Mouse (Mus musculus) midbrain, embryonic 10.5 days (tissue): Measurements from ENCODE around the gene Clip2. TPM values are rescaled to one million over a fixed set of nuclear protein-coding genes. Genes with fewer than 3 reads are reported as not detected.

Source experiments
- DNase-seq: peaks from one replicate; pipeline ENCODE4 v3.0.0-alpha.2; 2017; ENCODE audit warnings: low spot score
- H3K27ac ChIP-seq: fragments of 300-500 bp; sonication (generic); replicated peaks from 2 replicates; pipeline ENCODE4 v1.5.1; 2016; ENCODE audit warnings: mild to moderate bottlenecking
- H3K27me3 ChIP-seq: fragments of 300-500 bp; sonication (generic); 2 replicates; pipeline ENCODE4 v1.6.1; 2016; ENCODE audit warnings: low read depth, mild to moderate bottlenecking; ENCODE audit not compliant: poor library complexity, severe bottlenecking
- H3K36me3 ChIP-seq: fragments of 300-500 bp; sonication (generic); 2 replicates; pipeline ENCODE4 v1.6.1; 2016; ENCODE audit warnings: mild to moderate bottlenecking, moderate library complexity
- H3K4me1 ChIP-seq: fragments of 300-500 bp; sonication (generic); 2 replicates; pipeline ENCODE4 v1.6.1; 2016
- H3K4me3 ChIP-seq: fragments of 300-500 bp; sonication (generic); 2 replicates; pipeline ENCODE4 v1.5.1; 2016; ENCODE audit warnings: mild to moderate bottlenecking, moderate library complexity
- H3K9me3 ChIP-seq: fragments of 300-500 bp; sonication (generic); replicated peaks from 2 replicates; pipeline ENCODE4 v1.6.1; 2016; ENCODE audit warnings: mild to moderate bottlenecking
- WGBS: fragments of 180-500 bp; shearing (Covaris S2); methylation state at CpG from one replicate; pipeline ENCODE4 v1.1.7; 2016; 5-methylcytosine and 5-hydroxymethylcytosine counted together
- polyA plus RNA-seq: library from polyadenylated mRNA; unstranded; fragments of >200 nt; fragmentation: Nextera tagmentation; extraction: Ambion mirVana; gene quantifications from 2 replicates; pipeline ENCODE4 v1.2.1, GENCODE M21; 2016

Clip2 gene
- 4.6 and 6.2 TPM in 2 replicates for polyA plus RNA-seq

DNA sequence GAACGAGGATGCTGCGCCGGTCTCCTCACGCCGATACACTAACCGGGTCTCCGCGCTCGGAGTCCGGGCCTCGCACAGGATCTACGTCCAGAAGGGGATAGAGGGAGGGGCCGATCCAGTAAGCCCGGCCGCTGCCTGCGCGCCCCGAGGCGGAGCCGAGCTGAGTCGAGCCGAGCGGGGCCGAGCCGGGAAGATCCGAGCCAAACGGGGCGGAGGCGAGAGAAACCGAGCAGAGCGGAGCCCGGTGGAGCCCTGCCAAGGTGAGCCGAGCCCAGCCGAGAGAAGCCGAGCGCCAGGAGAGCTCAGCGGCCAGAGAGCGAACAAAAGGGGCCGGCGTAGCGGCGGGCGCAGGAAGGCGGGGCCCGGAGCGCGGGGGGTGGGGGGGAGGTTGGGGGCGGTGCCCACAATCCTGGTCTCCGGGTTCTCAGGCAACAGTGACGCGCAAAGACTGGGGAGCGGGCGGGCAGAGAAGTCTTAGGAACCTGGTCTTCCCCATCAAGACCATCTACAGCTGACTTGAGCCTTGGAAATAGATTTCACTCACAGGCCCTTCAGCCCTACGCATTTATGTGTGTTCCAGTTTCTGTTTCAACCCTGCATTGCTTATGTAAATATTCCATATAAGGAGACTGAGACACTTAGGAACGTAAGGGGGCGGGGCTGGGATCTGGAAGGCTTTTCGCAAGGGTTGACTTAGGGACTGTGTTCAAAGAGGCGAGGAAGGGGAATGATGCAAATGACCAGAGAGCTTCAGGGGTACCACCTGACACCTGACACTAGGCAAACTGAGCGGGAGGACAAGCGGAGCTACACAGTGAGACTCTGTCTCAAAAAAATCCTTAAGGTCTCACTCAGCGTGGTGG, at the start of gene Clip2:
Gene Clip2 (minus strand): TSS at position 325 of the 863 bp plus-strand sequence.
- peaks cover 63% of the 10 kb centered on the region for H3K4me1 ChIP-seq
- H3K27me3 ChIP-seq: 0 out of 2 replicates have a peak, but pooled peaks cover 3% of the 10 kb centered on the region
- H3K9me3 ChIP-seq: no peaks in the 10 kb centered on the region
- peak within 1 kb of the TSS; percentile 95 for H3K4me3 ChIP-seq
- H3K27ac ChIP-seq: peak within 1 kb of the TSS; percentile 94
- peak; percentile 93 for DNase-seq
- H3K36me3 ChIP-seq: peaks cover 13% of the 10 kb centered on the region
- WGBS: under 1% methylated on average over 61 of the region's 61 CpGs

- no peak for DNase-seq
- Histone ChIP-seq H3K4me3 (no peak overlapping the region), H3K27me3 (no peaks in the 10 kb centered on the region), H3K4me1 (no peaks in the 10 kb centered on the region), H3K9me3 (no peaks in the 10 kb centered on the region), H3K36me3 (peaks cover 78% of the 10 kb centered on the region), H3K27ac (no peak overlapping the region)
- WGBS: 94% methylated on average over 10 of the region's 10 CpGs
Measured at GRCm38 (mm10) chr5:134597711-134598110, 45.5 kb upstream of the Clip2 start.

DNA sequence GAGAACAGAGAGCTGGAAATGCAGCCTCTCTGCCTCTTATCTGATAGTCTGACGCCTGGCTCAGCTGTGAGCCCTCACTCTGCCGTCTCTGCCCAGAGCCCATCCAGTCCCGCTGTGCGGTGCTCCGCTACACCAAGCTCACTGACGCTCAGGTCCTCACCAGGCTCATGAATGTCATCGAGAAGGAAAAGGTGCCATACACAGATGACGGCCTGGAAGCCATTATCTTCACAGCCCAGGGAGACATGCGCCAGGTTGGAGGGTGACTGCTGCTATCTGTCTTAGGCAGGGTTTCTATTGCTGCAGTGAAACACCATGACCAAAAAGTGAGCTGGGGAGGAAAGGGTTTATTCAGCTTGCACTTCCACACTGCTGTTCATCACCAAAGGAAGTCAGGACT, 40.9 kb upstream of the Clip2 start:
- no peaks in the 10 kb centered on the region for H3K27me3 ChIP-seq
- 91% methylated on average over 9 of the region's 9 CpGs for WGBS
- H3K9me3 ChIP-seq: no peaks in the 10 kb centered on the region
- no peak overlapping the region for H3K27ac ChIP-seq
- no peaks in the 10 kb centered on the region for H3K4me1 ChIP-seq
- no peak for DNase-seq
- peaks cover 99% of the 10 kb centered on the region for H3K36me3 ChIP-seq
- no peak overlapping the region for H3K4me3 ChIP-seq

DNA sequence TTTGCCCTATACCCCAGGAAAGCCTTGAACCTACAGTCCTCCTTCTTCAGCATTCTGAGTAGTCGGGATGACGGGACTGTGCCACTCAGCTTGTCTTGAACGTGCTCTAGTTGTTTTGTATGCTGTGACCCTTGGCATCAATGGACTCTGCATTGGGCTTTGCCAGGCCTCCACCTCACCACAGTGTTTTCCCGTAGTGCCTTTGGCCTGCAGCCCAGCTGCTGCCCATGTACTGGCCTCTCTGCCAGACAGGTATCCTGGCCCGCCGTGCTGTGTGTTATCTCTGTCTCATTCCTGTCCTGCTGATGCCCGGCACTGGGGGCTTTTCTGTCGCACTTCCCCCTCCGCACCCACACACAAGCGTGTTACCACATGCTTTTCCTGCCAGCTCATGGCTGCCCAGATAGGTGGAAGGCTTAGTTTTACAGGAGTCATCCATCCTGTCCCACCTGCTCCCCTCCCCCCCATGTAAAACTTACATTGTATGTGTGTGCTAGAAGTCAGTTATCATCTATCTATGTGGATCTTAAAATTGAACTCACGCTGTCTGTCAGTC, 39.9 kb upstream of the Clip2 start:
- WGBS: 96% methylated on average over 11 of the region's 11 CpGs
- no peak overlapping the region for H3K27ac ChIP-seq
- peaks cover 99% of the 10 kb centered on the region for H3K36me3 ChIP-seq
- no peaks in the 10 kb centered on the region for H3K9me3 ChIP-seq
- H3K27me3 ChIP-seq: no peaks in the 10 kb centered on the region
- DNase-seq: no peak
- no peak overlapping the region for H3K4me3 ChIP-seq
- no peaks in the 10 kb centered on the region for H3K4me1 ChIP-seq

DNA sequence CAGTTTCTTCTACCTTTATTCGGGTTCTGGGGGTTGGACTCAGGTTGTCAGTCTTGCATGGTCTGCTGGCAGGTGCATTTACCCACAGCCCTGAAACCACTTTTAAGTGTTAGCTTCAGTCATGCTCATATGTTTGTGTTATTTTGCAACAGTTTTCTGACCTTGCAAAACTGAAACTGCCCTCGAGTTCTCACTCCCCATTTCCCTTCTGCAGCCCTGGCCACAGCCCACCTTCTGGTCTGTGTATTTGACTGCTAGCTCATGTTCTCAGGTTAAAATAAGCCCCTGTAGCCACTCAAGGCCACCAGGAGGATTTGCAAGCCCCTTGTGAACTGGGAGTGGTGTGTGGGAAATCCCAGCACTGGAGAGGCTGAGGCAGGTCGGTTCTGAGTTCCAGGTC, 37.7 kb upstream of the Clip2 start:
- peaks cover 99% of the 10 kb centered on the region for H3K36me3 ChIP-seq
- WGBS: 85% methylated on average over 3 of the region's 3 CpGs
- no peak for DNase-seq

DNA sequence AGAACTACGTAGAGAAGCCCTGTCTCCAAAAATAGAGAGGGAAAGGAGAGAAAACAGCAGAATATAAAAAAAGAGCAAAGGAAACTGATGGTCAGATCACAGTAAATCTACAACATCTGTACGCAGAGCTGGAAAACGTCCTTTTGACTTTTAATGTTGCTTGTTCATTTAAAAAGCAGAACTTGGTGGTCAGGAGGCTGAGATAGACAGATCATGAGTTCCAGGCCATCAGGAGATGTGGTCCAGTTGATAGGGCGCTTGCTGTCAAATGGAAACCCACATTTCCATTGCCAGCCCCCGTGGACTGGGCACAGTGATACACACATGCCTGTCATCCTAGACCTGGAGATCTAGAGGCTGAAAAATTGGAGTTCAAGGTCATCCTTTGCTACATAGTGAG, 32.6 kb upstream of the Clip2 start:
- H3K4me1 ChIP-seq: peaks cover 16% of the 10 kb centered on the region
- peaks cover 48% of the 10 kb centered on the region for H3K36me3 ChIP-seq
- no peak overlapping the region for H3K4me3 ChIP-seq
- H3K27ac ChIP-seq: no peak overlapping the region
- 93% methylated on average over 5 of the region's 5 CpGs for WGBS
- no peak for DNase-seq
- no peaks in the 10 kb centered on the region for H3K27me3 ChIP-seq
- no peaks in the 10 kb centered on the region for H3K9me3 ChIP-seq

More for the DNA sequence above, 37.7 kb upstream of the Clip2 start:
- Histone ChIP-seq H3K27ac (no peak overlapping the region), H3K9me3 (no peaks in the 10 kb centered on the region), H3K4me3 (no peak overlapping the region), H3K27me3 (no peaks in the 10 kb centered on the region), H3K4me1 (peaks cover 4% of the 10 kb centered on the region; the same call in 1 of the 2 replicates)

GRCm38 (mm10) chr5:134583884-134584213, 31.6 kb upstream of the Clip2 start:
- no peak for DNase-seq
- peak overlapping the region; percentile 89 for H3K4me3 ChIP-seq

DNA sequence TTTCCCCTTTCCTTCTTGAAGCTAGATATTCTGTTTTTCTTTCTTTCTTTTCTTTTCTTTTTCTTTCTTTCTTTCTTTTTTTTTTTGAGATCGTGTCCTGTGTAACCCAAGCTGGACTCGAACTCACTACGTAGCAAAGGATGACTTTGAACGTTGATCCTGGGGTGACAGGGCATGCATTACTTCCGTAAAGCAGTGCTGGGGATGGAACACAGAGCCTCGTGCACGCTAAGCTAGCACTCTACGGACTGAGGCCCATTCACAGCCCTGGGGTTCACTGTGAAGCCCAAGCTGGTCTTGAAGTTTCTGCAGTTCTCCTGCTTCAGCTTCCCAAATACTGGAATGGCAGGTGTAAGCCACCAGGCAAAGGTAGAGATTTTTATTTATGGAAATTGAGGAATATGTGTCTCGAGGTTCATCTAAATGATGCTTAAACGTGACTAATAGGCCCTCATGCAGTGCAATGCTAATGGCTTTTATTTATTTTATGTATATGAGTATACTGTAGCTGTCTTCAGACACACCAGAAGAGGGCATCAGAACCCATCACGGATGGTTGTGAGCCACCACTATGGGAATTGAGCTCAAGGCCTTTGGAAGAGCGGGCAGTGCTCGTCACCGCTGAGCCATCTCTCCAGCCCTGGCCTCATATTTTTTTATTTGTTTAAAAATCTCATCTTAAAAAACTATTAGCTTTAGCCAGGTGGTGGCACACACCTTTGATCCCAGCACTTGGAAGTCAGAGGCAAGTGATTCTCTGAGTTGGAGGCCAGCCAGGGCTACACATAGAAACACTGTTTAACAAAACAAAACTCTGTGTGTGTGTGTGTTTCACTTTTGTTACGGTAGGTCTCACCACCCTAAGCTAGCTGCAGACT, 31.0 kb upstream of the Clip2 start:
- WGBS: 34% methylated on average over 15 of the region's 15 CpGs
- H3K27me3 ChIP-seq: no peaks in the 10 kb centered on the region
- peak overlapping the region; percentile 89 for H3K4me3 ChIP-seq
- peaks cover 16% of the 10 kb centered on the region for H3K4me1 ChIP-seq
- no peak for DNase-seq
- H3K36me3 ChIP-seq: peaks cover 33% of the 10 kb centered on the region
- no peaks in the 10 kb centered on the region for H3K9me3 ChIP-seq
- H3K27ac ChIP-seq: peak overlapping the region; percentile 90

More at GRCm38 (mm10) chr5:134583884-134584213, 31.6 kb upstream of the Clip2 start:
- 84% methylated on average over 3 of the region's 3 CpGs for WGBS
- H3K4me1 ChIP-seq: peaks cover 16% of the 10 kb centered on the region
- no peaks in the 10 kb centered on the region for H3K27me3 ChIP-seq
- peaks cover 39% of the 10 kb centered on the region for H3K36me3 ChIP-seq
- no peak overlapping the region for H3K27ac ChIP-seq
- H3K9me3 ChIP-seq: no peaks in the 10 kb centered on the region

DNA sequence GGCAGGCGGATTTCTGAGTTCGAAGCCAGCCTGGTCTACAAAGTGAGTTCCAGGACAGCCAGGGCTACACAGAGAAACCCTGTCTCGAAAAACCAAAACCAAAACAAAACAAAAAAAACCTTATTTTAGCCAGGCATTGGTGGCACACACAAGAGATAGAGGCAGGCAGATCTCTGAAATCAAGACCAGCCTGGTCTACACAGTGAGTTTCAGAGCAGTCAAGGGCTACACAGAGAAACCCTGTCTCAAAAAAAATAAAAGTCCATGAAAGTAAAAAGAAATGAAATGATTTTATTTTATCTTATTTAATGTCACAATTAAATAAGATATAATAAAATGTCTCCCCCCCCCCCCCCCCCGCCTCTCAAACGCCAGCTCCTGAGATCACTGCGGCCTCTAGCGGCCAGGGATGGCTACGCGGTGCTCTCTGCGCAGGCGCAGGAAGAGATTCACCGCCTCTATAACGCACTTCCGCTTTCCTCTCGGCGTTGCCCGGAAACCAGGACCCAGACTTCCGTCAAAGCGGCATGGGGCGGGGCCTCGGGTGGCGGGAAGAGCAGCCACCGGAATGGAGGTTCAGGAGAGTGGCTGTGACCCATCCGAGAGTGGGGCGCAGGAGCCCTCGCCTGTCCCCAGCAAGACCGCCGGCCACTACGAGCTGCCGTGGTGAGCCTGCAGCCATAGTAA, 30.1 kb upstream of the Clip2 start:
- peak; percentile 96 for DNase-seq

DNA sequence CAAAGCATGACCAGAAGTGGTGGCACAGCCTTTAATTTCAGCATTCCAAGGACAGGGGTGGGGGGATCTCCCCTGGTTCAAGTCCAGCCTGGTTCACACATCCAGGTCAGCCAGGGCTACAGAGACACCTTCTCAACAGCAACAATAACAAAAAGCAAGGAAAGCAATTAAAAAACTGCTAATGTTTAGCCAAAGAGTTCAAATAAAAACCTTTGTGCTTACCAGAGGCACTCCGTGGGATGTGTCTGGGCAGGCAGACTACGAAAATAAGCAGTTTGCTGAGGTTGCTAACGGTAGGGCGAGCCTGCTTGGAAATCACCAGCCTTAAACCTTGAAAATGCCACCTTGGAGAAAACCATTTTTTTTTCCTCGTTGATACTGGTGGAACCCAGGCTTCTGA, 28.9 kb upstream of the Clip2 start, which contains the start of gene Rfc2:
Gene Rfc2 (plus strand): TSS at position 221 of the 400 bp plus-strand sequence.
- Histone ChIP-seq H3K4me1 (peaks cover 16% of the 10 kb centered on the region), H3K27ac (no peak within 1 kb of the TSS), H3K27me3 (no peaks in the 10 kb centered on the region), H3K9me3 (no peaks in the 10 kb centered on the region), H3K36me3 (peaks cover 12% of the 10 kb centered on the region), H3K4me3 (peak within 1 kb of the TSS; percentile 89; the same call in 1 of the 2 replicates)
- 82% methylated on average over 5 of the region's 5 CpGs for WGBS
- DNase-seq: no peak

More for the DNA sequence above, 30.1 kb upstream of the Clip2 start:
- H3K27me3 ChIP-seq: no peaks in the 10 kb centered on the region
- WGBS: 8% methylated on average over 30 of the region's 30 CpGs
- H3K27ac ChIP-seq: peak overlapping the region; percentile 90
- peaks cover 25% of the 10 kb centered on the region for H3K36me3 ChIP-seq
- peak overlapping the region; percentile 89 for H3K4me3 ChIP-seq
- H3K9me3 ChIP-seq: no peaks in the 10 kb centered on the region
- peaks cover 16% of the 10 kb centered on the region for H3K4me1 ChIP-seq

GRCm38 (mm10) chr5:134579135-134579534, 26.9 kb upstream of the Clip2 start:
- Histone ChIP-seq H3K4me3 (no peak overlapping the region), H3K27ac (no peak overlapping the region), H3K36me3 (no peaks in the 10 kb centered on the region), H3K9me3 (no peaks in the 10 kb centered on the region), H3K27me3 (no peaks in the 10 kb centered on the region), H3K4me1 (peaks cover 12% of the 10 kb centered on the region)
- WGBS: 76% methylated on average over 3 of the region's 3 CpGs
- DNase-seq: no peak

- H3K4me3 ChIP-seq: no peak overlapping the region
- DNase-seq: no peak
Measured at GRCm38 (mm10) chr5:134577534-134577933, 25.3 kb upstream of the Clip2 start.

More at GRCm38 (mm10) chr5:134577534-134577933, 25.3 kb upstream of the Clip2 start:
- peaks cover 7% of the 10 kb centered on the region for H3K27me3 ChIP-seq
- WGBS: 85% methylated on average over 7 of the region's 7 CpGs
- H3K9me3 ChIP-seq: no peaks in the 10 kb centered on the region
- H3K4me1 ChIP-seq: peaks cover 2% of the 10 kb centered on the region
- H3K27ac ChIP-seq: no peak overlapping the region
- no peaks in the 10 kb centered on the region for H3K36me3 ChIP-seq
